Mouse (Mus musculus) heart, adult 2 months (tissue): ENCODE measurements around the gene Ear1. TPM values are rescaled to one million over a fixed set of nuclear protein-coding genes. Genes with fewer than 3 reads are reported as not detected.
"Not testable (repeated sequence)": the region's sequence is repeated elsewhere in the genome, so short reads cannot be mapped to it uniquely, and the experiment has no call there.

Experiments
- DNase-seq, 2 experiments: peaks; one replicate each; pipeline ENCODE4 v3.0.0; 2021
- H3K27ac ChIP-seq: fragments of 200-600 bp; 2 replicates; pipeline ENCODE4 v1.8.1; 2022
- H3K27me3 ChIP-seq: fragments of 200-500 bp; 2 replicates; pipeline ENCODE4 v1.6.1; 2012; ENCODE audit warnings: mild to moderate bottlenecking, low read length, inconsistent platforms, mixed read lengths; ENCODE audit not compliant: control insufficient read depth, insufficient read depth
- H3K36me3 ChIP-seq: fragments of 200-500 bp; 2 replicates; pipeline ENCODE4 v1.6.1; 2012; ENCODE audit warnings: low read length, inconsistent platforms; ENCODE audit not compliant: control insufficient read depth, insufficient read depth
- H3K4me1 ChIP-seq: fragments of 200-500 bp; 2 replicates; pipeline ENCODE4 v1.6.1; 2011; ENCODE audit warnings: low read length; ENCODE audit not compliant: control insufficient read depth, insufficient read depth
- H3K4me3 ChIP-seq: fragments of 200-600 bp; 2 replicates; pipeline ENCODE4 v1.8.1; 2022
- H3K79me2 ChIP-seq: fragments of 200-500 bp; replicated peaks from 2 replicates; pipeline ENCODE4 v1.6.1; 2012; ENCODE audit warnings: mild to moderate bottlenecking, inconsistent platforms, low read length, moderate library complexity, mixed read lengths; ENCODE audit not compliant: control insufficient read depth, insufficient read depth
- H3K9ac ChIP-seq: fragments of 200-500 bp; 2 replicates; pipeline ENCODE4 v1.6.1; 2012; ENCODE audit warnings: low read depth, mild to moderate bottlenecking, control low read depth, inconsistent platforms, low read length, mixed read lengths
- CTCF ChIP-seq: fragments of 200-600 bp; IDR thresholded peaks from 2 replicates; pipeline ENCODE4 v1.8.1; 2022; ENCODE audit warnings: antibody characterized with exemption, mild to moderate bottlenecking, moderate library complexity
- WGBS: fragments of 180-500 bp; shearing (Covaris S2); methylation state at CpG from one replicate; pipeline ENCODE4 v1.1.7; 2018; 5-methylcytosine and 5-hydroxymethylcytosine counted together
- intact Hi-C: fragments of 180-260 bp; cut with DNase I; formaldehyde crosslinking; loops from one replicate; pipeline ENCODE4 v1.15.1; 2025
- polyA plus RNA-seq: library from polyadenylated mRNA; depleted of rRNA; stranded (reverse); fragments of >200 nt; gene quantifications from 2 replicates; pipeline ENCODE4 v1.2.3, GENCODE M21; 2012
- total RNA-seq, 2 experiments: library from RNA; stranded (reverse); gene quantifications; 2 replicates each; pipeline ENCODE4 v1.2.3; 2021

Ear1 gene
- total and polyA plus RNA-seq, 3 experiments, result not detected

DNA sequence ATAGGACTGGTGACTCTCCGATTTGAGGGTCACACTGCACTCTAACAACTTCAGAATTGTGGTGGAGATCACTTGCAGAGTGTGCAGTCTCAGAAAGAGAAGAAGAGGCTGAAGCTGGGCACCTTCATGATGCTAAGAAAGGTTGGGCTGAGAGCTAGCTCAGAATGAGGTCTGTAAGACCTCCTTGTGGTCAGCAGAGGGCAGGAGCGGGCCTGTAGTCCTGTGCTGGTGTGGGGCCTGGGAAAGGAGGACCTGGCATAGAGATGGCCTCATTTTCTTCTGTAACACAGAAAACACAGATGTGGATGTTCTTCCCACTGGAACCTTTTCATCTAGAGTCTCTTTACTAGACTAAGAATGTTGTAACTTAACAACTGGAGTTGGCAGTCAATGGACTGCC, 2.5 kb upstream of the Ear1 start:
- H3K4me3 ChIP-seq, H3K79me2 ChIP-seq, H3K9ac ChIP-seq, intact Hi-C loops, H3K4me1 ChIP-seq, H3K27me3 ChIP-seq, DNase-seq, H3K36me3 ChIP-seq, H3K27ac ChIP-seq: not testable (repeated sequence)
- 42% methylated on average over 1 of the region's 2 CpGs for WGBS

DNA sequence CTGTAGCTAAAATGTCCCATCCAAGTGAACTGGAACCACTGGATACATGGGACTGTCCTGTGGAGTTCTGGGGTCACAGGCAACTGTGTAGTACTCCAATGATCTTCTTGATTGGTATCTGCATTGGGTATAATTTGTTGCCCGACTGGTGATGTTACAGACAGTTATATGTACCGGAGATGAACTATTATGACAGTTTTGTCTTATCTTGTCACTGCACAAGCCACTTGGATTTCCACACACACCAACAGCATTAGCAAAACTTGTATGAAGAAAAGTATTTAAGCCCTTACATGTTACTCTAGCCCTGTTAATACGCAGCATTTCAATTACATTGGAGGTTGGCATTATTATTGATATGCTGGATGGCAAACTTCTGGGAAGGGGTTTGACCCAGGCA, 455 bp downstream of the Ear1 start:
- H3K27ac ChIP-seq, H3K79me2 ChIP-seq, H3K27me3 ChIP-seq, H3K9ac ChIP-seq, intact Hi-C loops, DNase-seq, H3K36me3 ChIP-seq, H3K4me3 ChIP-seq, H3K4me1 ChIP-seq: not testable (repeated sequence)
- WGBS, result 81% methylated on average over 3 of the region's 3 CpGs

DNA sequence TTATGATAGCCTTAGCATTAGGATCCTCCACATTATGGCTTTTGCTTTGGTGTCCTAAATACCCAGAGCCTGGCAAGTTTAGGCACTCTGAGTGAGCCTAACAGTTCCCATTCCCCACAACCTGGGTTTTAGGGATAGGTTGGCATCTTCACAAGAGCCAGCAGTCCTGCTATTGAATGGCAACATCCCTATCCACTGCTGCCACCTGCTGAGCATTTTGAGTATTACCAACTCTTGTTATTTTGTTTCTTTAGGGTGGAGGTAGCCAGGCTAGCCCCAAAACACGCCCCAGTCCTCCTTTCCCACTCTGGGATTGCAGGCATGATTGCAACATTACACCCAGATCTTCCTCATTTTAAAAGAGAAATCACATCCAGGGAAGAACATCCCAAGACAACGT, 14.8 kb downstream of the Ear1 start:
- H3K27me3 ChIP-seq, H3K27ac ChIP-seq, H3K4me3 ChIP-seq, DNase-seq, intact Hi-C loops, H3K36me3 ChIP-seq, H3K79me2 ChIP-seq, H3K4me1 ChIP-seq, H3K9ac ChIP-seq: not testable (repeated sequence)
- WGBS, result 40% methylated on average over 2 of the region's 2 CpGs
- peak; percentile 44 for TF ChIP-seq CTCF

DNA sequence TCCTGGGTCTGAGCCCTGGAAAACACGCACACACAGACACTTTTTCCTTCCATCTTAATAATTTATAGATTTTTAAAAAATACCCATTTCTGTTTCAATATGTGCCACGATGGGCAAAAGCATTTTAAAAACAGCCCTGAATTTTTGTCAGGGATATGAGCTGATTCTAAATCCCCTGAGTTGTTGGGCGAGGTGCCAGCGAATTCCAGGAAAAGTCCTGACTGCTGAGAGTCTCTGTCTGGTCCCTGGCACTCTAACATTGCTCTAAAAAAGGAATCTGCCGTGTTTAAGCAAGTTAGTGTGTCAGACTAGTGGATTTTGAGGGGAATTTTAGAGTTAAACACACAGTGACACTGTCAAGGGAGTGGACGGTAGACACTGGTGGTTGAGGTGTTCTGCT, 15.9 kb downstream of the Ear1 start:
- H3K4me3 ChIP-seq, intact Hi-C loops, DNase-seq, H3K79me2 ChIP-seq, H3K4me1 ChIP-seq, H3K27ac ChIP-seq, H3K36me3 ChIP-seq, H3K27me3 ChIP-seq, H3K9ac ChIP-seq: not testable (repeated sequence)
- 27% methylated on average over 5 of the region's 6 CpGs for WGBS

DNA sequence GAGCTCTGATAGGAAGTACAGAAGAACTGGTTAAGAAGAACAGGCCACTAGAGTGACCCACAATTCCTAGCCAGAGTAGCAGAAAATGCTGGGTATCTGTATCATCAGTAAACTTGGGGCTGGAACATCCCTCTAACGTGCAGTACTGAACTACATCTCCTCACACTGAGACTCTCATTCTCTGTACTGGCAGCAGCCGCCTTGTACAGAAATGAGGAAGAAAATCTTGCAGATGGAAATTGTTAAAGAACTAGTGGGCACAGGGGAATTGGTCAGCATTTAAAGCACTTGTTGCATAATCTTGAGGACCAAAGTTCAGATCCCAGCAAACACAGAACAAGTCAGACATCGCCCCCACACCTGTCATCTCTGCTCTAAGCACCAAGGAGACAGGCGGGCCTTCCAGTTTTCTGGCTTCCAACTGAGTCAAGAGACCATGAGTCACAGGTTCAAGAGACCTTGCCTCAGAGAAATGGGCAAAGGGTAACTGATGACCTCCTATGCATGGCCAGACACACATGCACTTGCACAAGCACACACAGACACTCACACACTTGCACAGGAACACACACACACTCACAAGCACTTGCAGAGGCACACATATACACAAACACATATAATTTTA, 31.3 kb downstream of the Ear1 start:
- H3K4me1 ChIP-seq, DNase-seq, H3K79me2 ChIP-seq, H3K36me3 ChIP-seq, H3K27ac ChIP-seq, H3K4me3 ChIP-seq, H3K9ac ChIP-seq, intact Hi-C loops, H3K27me3 ChIP-seq: not testable (repeated sequence)
- WGBS, result 62% methylated on average over 4 of the region's 4 CpGs

DNA sequence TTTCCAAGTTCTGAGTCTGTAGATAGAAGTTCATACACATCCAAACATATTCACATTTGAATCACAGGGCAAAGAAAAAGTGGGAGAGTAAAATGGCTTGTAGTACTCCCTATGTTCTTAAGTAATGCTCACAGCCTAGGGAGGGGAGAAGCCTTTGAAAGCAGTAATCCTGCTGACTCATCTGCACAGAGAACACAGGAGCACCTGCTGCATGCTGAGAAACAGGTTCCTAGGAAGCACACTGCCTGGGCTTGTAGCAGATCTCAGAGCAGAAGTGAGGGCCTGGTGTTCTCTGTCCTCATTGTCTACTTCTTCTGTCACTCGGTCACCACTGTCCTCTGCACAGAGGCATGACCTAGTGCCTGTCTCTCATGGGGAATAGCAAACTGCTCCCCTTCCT, 34.3 kb downstream of the Ear1 start:
- not testable (repeated sequence) for H3K27ac ChIP-seq

DNA sequence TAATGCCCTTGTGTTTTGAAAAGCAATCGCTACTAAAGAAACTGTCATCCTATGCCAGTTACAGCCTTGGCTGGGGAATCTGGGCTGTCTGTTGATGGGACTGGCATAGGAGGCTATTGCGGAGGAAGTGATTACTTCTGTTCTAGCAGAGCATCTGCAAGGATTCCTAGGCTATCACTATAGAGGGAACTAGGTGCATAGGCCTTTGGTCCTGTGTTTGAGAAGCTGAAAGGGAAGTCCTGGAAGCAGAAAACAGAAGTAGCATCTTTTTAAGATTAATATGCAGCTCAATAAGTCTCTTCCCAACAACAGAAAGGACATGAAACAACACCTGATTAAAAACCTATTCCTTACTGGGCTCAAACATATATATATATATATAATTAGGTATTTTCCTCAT, 40.0 kb downstream of the Ear1 start:
- H3K9ac ChIP-seq, intact Hi-C loops, H3K4me1 ChIP-seq, H3K27ac ChIP-seq, H3K27me3 ChIP-seq, DNase-seq, H3K79me2 ChIP-seq, H3K36me3 ChIP-seq, H3K4me3 ChIP-seq: not testable (repeated sequence)
- 86% methylated on average over 2 of the region's 2 CpGs for WGBS

More for the DNA sequence above, 34.3 kb downstream of the Ear1 start:
- H3K4me1 ChIP-seq, intact Hi-C loops, H3K27me3 ChIP-seq, H3K79me2 ChIP-seq, H3K9ac ChIP-seq, H3K4me3 ChIP-seq, H3K36me3 ChIP-seq, DNase-seq: not testable (repeated sequence)
- 50% methylated on average over 1 of the region's 1 CpGs for WGBS

DNA sequence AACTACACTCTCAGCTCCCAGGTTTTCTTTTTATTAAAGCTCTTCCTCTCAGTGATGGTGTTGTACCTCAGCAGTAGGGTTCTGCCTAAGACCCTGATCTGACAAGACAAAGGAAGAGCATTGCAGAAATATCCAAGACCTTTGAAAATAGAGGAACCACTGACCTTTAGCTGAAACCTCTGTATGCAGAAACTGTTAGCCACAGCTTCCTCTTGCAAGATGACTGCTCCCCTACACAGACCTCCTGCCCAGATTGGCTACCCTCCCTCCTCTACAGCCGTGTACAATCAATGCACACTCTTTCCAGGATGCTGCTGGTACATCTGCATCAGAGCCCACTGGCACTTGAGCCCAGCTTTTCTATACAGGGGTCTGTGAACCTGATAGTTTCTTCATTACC, 44.9 kb downstream of the Ear1 start:
- H3K79me2 ChIP-seq, H3K4me1 ChIP-seq, H3K9ac ChIP-seq, H3K36me3 ChIP-seq, intact Hi-C loops, H3K27ac ChIP-seq, H3K27me3 ChIP-seq, H3K4me3 ChIP-seq: not testable (repeated sequence)
- DNase-seq, result peak in 1 of 2 experiments; percentile 3
- 17% methylated on average over 1 of the region's 1 CpGs for WGBS

DNA sequence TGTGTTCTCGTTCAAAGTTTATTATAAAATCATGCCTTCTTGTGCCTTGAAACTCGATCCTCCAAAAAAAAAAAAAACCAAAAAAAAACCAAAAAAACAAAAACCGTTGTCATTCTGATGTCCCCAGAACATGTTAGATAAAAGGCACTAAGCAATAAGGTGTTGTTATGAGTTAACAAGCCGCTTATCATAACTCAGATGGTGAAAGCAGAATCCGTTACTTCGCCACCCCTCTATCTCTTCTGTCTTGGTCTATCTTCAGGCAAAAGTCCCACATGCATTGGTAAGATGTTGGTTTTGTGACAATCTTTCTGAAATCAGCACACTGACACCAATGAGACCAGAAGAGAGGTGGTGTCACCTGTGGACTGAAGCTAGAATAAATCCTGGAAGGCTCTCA, 51.1 kb downstream of the Ear1 start:
- H3K4me1 ChIP-seq, H3K27me3 ChIP-seq, H3K9ac ChIP-seq, H3K27ac ChIP-seq, H3K36me3 ChIP-seq, H3K79me2 ChIP-seq, DNase-seq, intact Hi-C loops, H3K4me3 ChIP-seq: not testable (repeated sequence)
- 73% methylated on average over 6 of the region's 6 CpGs for WGBS

DNA sequence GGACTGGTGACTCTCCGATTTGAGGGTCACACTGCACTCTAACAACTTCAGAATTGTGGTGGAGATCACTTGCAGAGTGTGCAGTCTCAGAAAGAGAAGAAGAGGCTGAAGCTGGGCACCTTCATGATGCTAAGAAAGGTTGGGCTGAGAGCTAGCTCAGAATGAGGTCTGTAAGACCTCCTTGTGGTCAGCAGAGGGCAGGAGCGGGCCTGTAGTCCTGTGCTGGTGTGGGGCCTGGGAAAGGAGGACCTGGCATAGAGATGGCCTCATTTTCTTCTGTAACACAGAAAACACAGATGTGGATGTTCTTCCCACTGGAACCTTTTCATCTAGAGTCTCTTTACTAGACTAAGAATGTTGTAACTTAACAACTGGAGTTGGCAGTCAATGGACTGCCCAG, 53.4 kb downstream of the Ear1 start:
- H3K4me3 ChIP-seq, intact Hi-C loops, H3K27me3 ChIP-seq, H3K36me3 ChIP-seq, H3K9ac ChIP-seq, H3K79me2 ChIP-seq, H3K4me1 ChIP-seq, DNase-seq, H3K27ac ChIP-seq: not testable (repeated sequence)
- WGBS, result 41% methylated on average over 1 of the region's 2 CpGs
